ENCODE assay signal across 7 mouse cellular contexts in genomic region chr2:160729851-160730796, GRCm38 (mm10). TPM values are rescaled to one million over a fixed set of nuclear protein-coding genes. Genes with fewer than 3 reads are reported as not detected.
DNase-seq lines count a peak whose midpoint lies in the region; ATAC-seq and TF ChIP-seq lines count a peak whose summit lies in the region.

No protein-coding gene starts in this region.

- no peaks in the 10 kb centered on the region for H3K27me3 ChIP-seq in C2C12 (ENCODE audit: control insufficient read depth, insufficient read depth, insufficient read length)
- peaks cover 8% of the 10 kb centered on the region; the same call in 1 of the 2 replicates for H3K27me3 ChIP-seq in embryonic facial prominence, embryonic 10.5 days (replicated peaks; ENCODE audit: low read depth, poor library complexity, severe bottlenecking)
- H3K27me3 ChIP-seq in hindbrain, embryonic 14.5 days (ENCODE audit: control insufficient read depth, insufficient read depth, low read length), result no peaks in the 10 kb centered on the region
- H3K27me3 ChIP-seq in liver, embryonic 13.5 days, result peaks cover 37% of the 10 kb centered on the region

- H3K9ac ChIP-seq in hindbrain, embryonic 14.5 days, result peak overlapping the region; percentile 100
- peak overlapping the region; percentile 81 for H3K9ac ChIP-seq in liver, embryonic 13.5 days

- 36% methylated on average over 17 of the region's 17 CpGs for WGBS in embryonic facial prominence, embryonic 10.5 days
- 33% methylated on average over 17 of the region's 17 CpGs for WGBS in hindbrain, embryonic 14.5 days
- WGBS in liver, embryonic 13.5 days (ENCODE audit: insufficient replicate concordance), result 21% methylated on average over 17 of the region's 17 CpGs

- peak; percentile 36 for TF ChIP-seq CTCF in C2C12 (IDR thresholded peaks at IDR 0.05; ENCODE audit: control insufficient read depth, insufficient read depth, insufficient read length)

- H3K79me2 ChIP-seq in C2C12 (ENCODE audit: control insufficient read depth, insufficient read depth), result peaks cover 36% of the 10 kb centered on the region

- peak overlapping the region; percentile 45 for H3ac ChIP-seq in C2C12 (ENCODE audit: control insufficient read depth, insufficient read length, low read depth)

- no peak overlapping the region for H3K4me3 ChIP-seq in C2C12 (ENCODE audit: insufficient read depth, poor library complexity, severe bottlenecking)
- peak overlapping the region; percentile 95 for H3K4me3 ChIP-seq in embryonic facial prominence, embryonic 10.5 days
- peak overlapping the region; percentile 93 for H3K4me3 ChIP-seq in hindbrain, embryonic 14.5 days (replicated peaks; ENCODE audit: low read length)
- H3K4me3 ChIP-seq in liver, embryonic 13.5 days (replicated peaks), result peak overlapping the region; percentile 89

- no peak overlapping the region; the same call in 1 of the 2 replicates for H3K27ac ChIP-seq in embryonic facial prominence, embryonic 10.5 days (replicated peaks)
- peak overlapping the region; percentile 99; the same call in 1 of the 2 replicates for H3K27ac ChIP-seq in hindbrain, embryonic 14.5 days
- no peak overlapping the region for H3K27ac ChIP-seq in liver, embryonic 13.5 days

- H3K9me3 ChIP-seq in embryonic facial prominence, embryonic 10.5 days, result no peaks in the 10 kb centered on the region
- no peaks in the 10 kb centered on the region for H3K9me3 ChIP-seq in hindbrain, embryonic 14.5 days (ENCODE audit: control insufficient read depth, low read length)
- H3K9me3 ChIP-seq in liver, embryonic 13.5 days (replicated peaks), result no peaks in the 10 kb centered on the region

- peaks cover 46% of the 10 kb centered on the region for H3K4me1 ChIP-seq in embryonic facial prominence, embryonic 10.5 days
- H3K4me1 ChIP-seq in hindbrain, embryonic 14.5 days (replicated peaks; ENCODE audit: control insufficient read depth, insufficient read depth, low read length), result peaks cover 35% of the 10 kb centered on the region
- H3K4me1 ChIP-seq in liver, embryonic 13.5 days (replicated peaks), result peaks cover 46% of the 10 kb centered on the region

- no peak for ATAC-seq in hindbrain, embryonic 14.5 days (ENCODE audit: low FRiP score)
- no peak for ATAC-seq in liver, embryonic 13.5 days (ENCODE audit: low read depth)

- DNase-seq in 416B (ENCODE audit: low read depth), result peak; percentile 82
- no peak for DNase-seq in embryonic facial prominence, embryonic 10.5 days (ENCODE audit: low spot score)
- DNase-seq in hindbrain, embryonic 14.5 days (ENCODE audit: low spot score), result peak; percentile 50
- no peak for DNase-seq in liver, embryonic 13.5 days
- DNase-seq in retina, postnatal 1 day, result peak; percentile 58
- no peak for DNase-seq in ovary, postnatal 10 days (ENCODE audit: low spot score)

- peak overlapping the region; percentile 88 for H3K4me2 ChIP-seq in hindbrain, embryonic 14.5 days (replicated peaks)
- H3K4me2 ChIP-seq in liver, embryonic 13.5 days, result peak overlapping the region; percentile 97

- H3K79me3 ChIP-seq in C2C12 (ENCODE audit: low read depth), result peaks cover 28% of the 10 kb centered on the region

- H3K36me3 ChIP-seq in C2C12 (ENCODE audit: control insufficient read depth, insufficient read depth), result peaks cover 13% of the 10 kb centered on the region
- peaks cover 38% of the 10 kb centered on the region for H3K36me3 ChIP-seq in embryonic facial prominence, embryonic 10.5 days (replicated peaks)
- H3K36me3 ChIP-seq in hindbrain, embryonic 14.5 days (replicated peaks; ENCODE audit: control insufficient read depth, insufficient read depth), result peaks cover 14% of the 10 kb centered on the region
- no peaks in the 10 kb centered on the region for H3K36me3 ChIP-seq in liver, embryonic 13.5 days

TF ChIP-seq in C2C12, 6 proteins besides CTCF, POLR2A, EP300 and RAD21:
- TF ChIP-seq MYOD1 (IDR thresholded peaks at IDR 0.05; ENCODE audit: control insufficient read depth, insufficient read length, low read depth) (no peak), CEBPB (IDR thresholded peaks at IDR 0.05; ENCODE audit: low read depth) (peak; percentile 34)
TF ChIP-seq in C2C12: peak in this region for 1.

RNA-seq across cellular contexts. Expression of gene Plcg1, which starts 1.0 kb away (rescaled TPM):
- 39.0 TPM for polyA plus RNA-seq in C2C12 (2012; fragmentation: generic; extraction: Trizol)
- 80.9 and 81.8 TPM in 2 replicates for polyA plus RNA-seq in embryonic facial prominence, embryonic 10.5 days (2016; fragmentation: Nextera tagmentation; extraction: Ambion mirVana)
- polyA plus RNA-seq in hindbrain, embryonic 14.5 days (2014; fragmentation: Nextera tagmentation; extraction: Ambion mirVana), result 56.3 and 62.8 TPM in 2 replicates
- 4.4 and 5.2 TPM in 2 replicates for polyA plus RNA-seq in liver, embryonic 13.5 days (2015; fragmentation: Nextera tagmentation; extraction: Ambion mirVana)

Comparison
In these comparisons a context has a peak if more than half of its experiments do, and no peak if none do; other contexts are left out.
1. DNase-seq: peak in 416B (single experiment), hindbrain, embryonic 14.5 days (single experiment) and retina, postnatal 1 day (single experiment); none in embryonic facial prominence, embryonic 10.5 days (single experiment), liver, embryonic 13.5 days (single experiment) and ovary, postnatal 10 days (single experiment).